Mouse (Mus musculus) MEL (cell line): ENCODE data around the gene Cdhr4. TPM values are rescaled to one million over a fixed set of nuclear protein-coding genes. Genes with fewer than 3 reads are reported as not detected.

Experiments used
- DNase-seq: peaks from one replicate; pipeline ENCODE4 v3.0.0; 2011; ENCODE audit warnings: low read depth, low spot score
- H3K27ac ChIP-seq: 2 replicates; pipeline ENCODE4 v1.5.1; 2012; ENCODE audit warnings: low read depth, mild to moderate bottlenecking, control low read depth, low read length, moderate library complexity; ENCODE audit not compliant: control insufficient read depth
- H3K27me3 ChIP-seq, 2 experiments: fragments of 150-350 bp in 1 of 2; sonication (generic) in 1 of 2; 2 replicates each; pipeline ENCODE4 v1.6.1; 2012; ENCODE audit warnings: low read length in 2 of 2, mild to moderate bottlenecking in 2 of 2, improper control_type of control experiment in 1 of 2, moderate library complexity in 1 of 2; ENCODE audit not compliant: insufficient read depth in 2 of 2, control insufficient read depth in 1 of 2
- H3K36me3 ChIP-seq, 2 experiments: 2 replicates each; pipeline ENCODE4 v1.6.1; 2012 to 2014; ENCODE audit warnings: low read length in 2 of 2, improper control_type of control experiment in 1 of 2, inconsistent platforms in 1 of 2, mild to moderate bottlenecking in 1 of 2; ENCODE audit not compliant: insufficient read depth in 2 of 2, control insufficient read depth in 1 of 2
- H3K4me1 ChIP-seq, 2 experiments: fragments of 150-350 bp in 1 of 2; sonication (generic) in 1 of 2; 2 replicates each; pipeline ENCODE4 v1.6.1; 2012; ENCODE audit warnings: low read length in 2 of 2, improper control_type of control experiment in 1 of 2, mild to moderate bottlenecking in 1 of 2; ENCODE audit not compliant: insufficient read depth in 2 of 2, control insufficient read depth in 1 of 2
- H3K4me3 ChIP-seq, 2 experiments: fragments of 150-350 bp in 1 of 2; sonication (generic) in 1 of 2; 2 replicates each; pipeline ENCODE4 v1.5.1; 2012; ENCODE audit warnings: low read depth in 2 of 2, low read length in 2 of 2, mild to moderate bottlenecking in 2 of 2, moderate library complexity in 2 of 2, control low read depth in 1 of 2, improper control_type of control experiment in 1 of 2; ENCODE audit not compliant: control insufficient read depth in 1 of 2, insufficient read depth in 1 of 2
- H3K79me2 ChIP-seq: 2 replicates; pipeline ENCODE4 v1.6.1; 2012; ENCODE audit warnings: mild to moderate bottlenecking, low read length, moderate library complexity; ENCODE audit not compliant: control insufficient read depth, poor library complexity, insufficient read depth
- H3K9ac ChIP-seq: 2 replicates; pipeline ENCODE4 v1.6.1; 2012; ENCODE audit warnings: low read depth, mild to moderate bottlenecking, control low read depth, low read length, moderate library complexity; ENCODE audit not compliant: control insufficient read depth, poor library complexity, severe bottlenecking
- H3K9me3 ChIP-seq: fragments of 150-350 bp; sonication (generic); replicated peaks from 2 replicates; pipeline ENCODE4 v1.6.1; 2012; ENCODE audit warnings: mild to moderate bottlenecking, low read length, improper control_type of control experiment, moderate library complexity; ENCODE audit not compliant: insufficient read depth
- CHD1 ChIP-seq: IDR thresholded peaks from 2 replicates; pipeline ENCODE4 v1.6.1; 2012; ENCODE audit warnings: low read depth, mild to moderate bottlenecking, inconsistent platforms, low read length, improper control_type of control experiment
- CHD2 ChIP-seq: IDR thresholded peaks from 2 replicates; pipeline ENCODE4 v1.6.1; 2011; ENCODE audit warnings: low read length, improper control_type of control experiment
- CTCF ChIP-seq, 3 experiments: IDR thresholded peaks in 2 of 3; conservative IDR thresholded peaks in 1 of 3; 2 replicates each; pipeline ENCODE4 v1.5.1; 2011 to 2012; ENCODE audit warnings: low read length in 3 of 3, low read depth in 2 of 3, mild to moderate bottlenecking in 2 of 3, improper control_type of control experiment in 1 of 3, inconsistent platforms in 1 of 3, mixed read lengths in 1 of 3, moderate library complexity in 1 of 3; ENCODE audit not compliant: control insufficient read depth in 1 of 3, insufficient read depth in 1 of 3, poor library complexity in 1 of 3, severe bottlenecking in 1 of 3
- E2F4 ChIP-seq: IDR thresholded peaks from 2 replicates; pipeline ENCODE4 v1.6.1; 2011; ENCODE audit warnings: low read depth, low read length, improper control_type of control experiment, borderline replicate concordance
- ELF1 ChIP-seq: IDR thresholded peaks from 2 replicates; pipeline ENCODE4 v1.6.1; 2014; ENCODE audit warnings: low read depth, mild to moderate bottlenecking, inconsistent platforms, low read length, improper control_type of control experiment, moderate library complexity
- EP300 ChIP-seq, 2 experiments: IDR thresholded peaks; 2 replicates each; pipeline ENCODE4 v1.6.1; 2011; ENCODE audit warnings: improper control_type of control experiment in 2 of 2, low read length in 2 of 2, low read depth in 1 of 2, mild to moderate bottlenecking in 1 of 2
- ETS1 ChIP-seq: IDR thresholded peaks from 2 replicates; pipeline ENCODE4 v1.6.1; 2012; ENCODE audit warnings: low read depth, mild to moderate bottlenecking, inconsistent platforms, low read length, improper control_type of control experiment, moderate library complexity
- GABPA ChIP-seq: IDR thresholded peaks from 2 replicates; pipeline ENCODE4 v1.6.1; 2012; ENCODE audit warnings: low read depth, mild to moderate bottlenecking, inconsistent platforms, low read length, improper control_type of control experiment, moderate library complexity
- GATA1 ChIP-seq: IDR thresholded peaks from 2 replicates; pipeline ENCODE4 v1.6.1; 2011; ENCODE audit warnings: low read depth, low read length, improper control_type of control experiment
- HCFC1 ChIP-seq: IDR thresholded peaks from 2 replicates; pipeline ENCODE4 v1.6.1; 2012; ENCODE audit warnings: low read depth, mild to moderate bottlenecking, inconsistent platforms, low read length, improper control_type of control experiment, moderate library complexity
- JUND ChIP-seq: IDR thresholded peaks from 2 replicates; pipeline ENCODE4 v1.6.1; 2011; ENCODE audit warnings: low read depth, mild to moderate bottlenecking, improper control_type of control experiment, low read length
- KAT2A ChIP-seq: conservative IDR thresholded peaks from 2 replicates; pipeline ENCODE4 v1.6.1; 2012; ENCODE audit warnings: low read depth, low read length, improper control_type of control experiment, inconsistent platforms
- MAFK ChIP-seq: IDR thresholded peaks from 2 replicates; pipeline ENCODE4 v1.6.1; 2011; ENCODE audit warnings: low read depth, mild to moderate bottlenecking, low read length, improper control_type of control experiment, borderline replicate concordance
- MEF2A ChIP-seq: IDR thresholded peaks from 2 replicates; pipeline ENCODE4 v1.6.1; 2014; ENCODE audit warnings: low read depth, mild to moderate bottlenecking, inconsistent platforms, low read length, improper control_type of control experiment; ENCODE audit not compliant: poor library complexity, insufficient replicate concordance, severe bottlenecking; ENCODE audit errors: extremely low read depth
- MXI1 ChIP-seq: IDR thresholded peaks from 2 replicates; pipeline ENCODE4 v1.6.1; 2011; ENCODE audit warnings: mild to moderate bottlenecking, low read depth, low read length, improper control_type of control experiment
- MYB ChIP-seq: IDR thresholded peaks from 2 replicates; pipeline ENCODE4 v1.6.1; 2011; ENCODE audit warnings: mild to moderate bottlenecking, low read depth, low read length, improper control_type of control experiment
- MYC ChIP-seq: IDR thresholded peaks from 2 replicates; pipeline ENCODE4 v1.6.1; 2011; ENCODE audit warnings: low read depth, mild to moderate bottlenecking, low read length, improper control_type of control experiment, moderate library complexity
- NELFE ChIP-seq: IDR thresholded peaks from 2 replicates; pipeline ENCODE4 v1.6.1; 2011; ENCODE audit warnings: low read depth, low read length, improper control_type of control experiment
- POLR2A ChIP-seq, 2 experiments: IDR thresholded peaks; 2 replicates each; pipeline ENCODE4 v1.6.1; 2011 to 2012; ENCODE audit warnings: low read length in 2 of 2, mild to moderate bottlenecking in 2 of 2, control low read depth in 1 of 2, improper control_type of control experiment in 1 of 2, low read depth in 1 of 2, moderate library complexity in 1 of 2; ENCODE audit not compliant: control insufficient read depth in 1 of 2, insufficient read depth in 1 of 2, poor library complexity in 1 of 2
- POLR2AphosphoS2 ChIP-seq: IDR thresholded peaks from 2 replicates; pipeline ENCODE4 v1.6.1; 2011; ENCODE audit warnings: low read length, improper control_type of control experiment
- POLR2AphosphoS5 ChIP-seq: IDR thresholded peaks from 2 replicates; pipeline ENCODE4 v1.6.1; 2012; ENCODE audit warnings: low read depth, borderline replicate concordance, mild to moderate bottlenecking, inconsistent platforms, low read length, moderate library complexity, mixed read lengths
- RAD21 ChIP-seq: IDR thresholded peaks from 2 replicates; pipeline ENCODE4 v1.6.1; 2011; ENCODE audit warnings: mild to moderate bottlenecking, low read depth, low read length, improper control_type of control experiment
- RCOR1 ChIP-seq: IDR thresholded peaks from 2 replicates; pipeline ENCODE4 v1.6.1; 2012; ENCODE audit warnings: low read depth, mild to moderate bottlenecking, inconsistent platforms, low read length, improper control_type of control experiment
- SIN3A ChIP-seq: IDR thresholded peaks from 2 replicates; pipeline ENCODE4 v1.6.1; 2012; ENCODE audit warnings: low read length, improper control_type of control experiment, inconsistent platforms
- SMC3 ChIP-seq: IDR thresholded peaks from 2 replicates; pipeline ENCODE4 v1.6.1; 2011; ENCODE audit warnings: low read depth, low read length, improper control_type of control experiment
- TAL1 ChIP-seq: IDR thresholded peaks from 2 replicates; pipeline ENCODE4 v1.6.1; 2012; ENCODE audit warnings: mild to moderate bottlenecking, inconsistent platforms, low read length, moderate library complexity, mixed read lengths
- TCF12 ChIP-seq: IDR thresholded peaks from 2 replicates; pipeline ENCODE4 v1.6.1; 2014; ENCODE audit warnings: low read depth, mild to moderate bottlenecking, inconsistent platforms, low read length, improper control_type of control experiment, moderate library complexity
- USF1 ChIP-seq: IDR thresholded peaks from 2 replicates; pipeline ENCODE4 v1.6.1; 2014; ENCODE audit warnings: low read depth, mild to moderate bottlenecking, inconsistent platforms, low read length, improper control_type of control experiment, moderate library complexity
- USF2 ChIP-seq, 2 experiments: IDR thresholded peaks; 2 replicates each; pipeline ENCODE4 v1.6.1; 2011 to 2012; ENCODE audit warnings: improper control_type of control experiment in 2 of 2, low read length in 2 of 2, borderline replicate concordance in 1 of 2, inconsistent platforms in 1 of 2, low read depth in 1 of 2, mild to moderate bottlenecking in 1 of 2; ENCODE audit not compliant: insufficient read depth in 1 of 2
- ZC3H11A ChIP-seq: IDR thresholded peaks from 2 replicates; pipeline ENCODE4 v1.6.1; 2012; ENCODE audit warnings: low read depth, mild to moderate bottlenecking, inconsistent platforms, low read length, improper control_type of control experiment
- ZKSCAN1 ChIP-seq: IDR thresholded peaks from 2 replicates; pipeline ENCODE4 v1.6.1; 2012; ENCODE audit warnings: low read depth, mild to moderate bottlenecking, inconsistent platforms, low read length, improper control_type of control experiment, moderate library complexity
- ZMIZ1 ChIP-seq: IDR thresholded peaks from 2 replicates; pipeline ENCODE4 v1.6.1; 2012; ENCODE audit warnings: low read depth, mild to moderate bottlenecking, inconsistent platforms, low read length, improper control_type of control experiment, moderate library complexity
- ZNF384 ChIP-seq: IDR thresholded peaks from 2 replicates; pipeline ENCODE4 v1.6.1; 2012; ENCODE audit warnings: low read depth, mild to moderate bottlenecking, inconsistent platforms, low read length, improper control_type of control experiment
- polyA plus RNA-seq, 2 experiments: library from polyadenylated mRNA; stranded (reverse) in 1 of 2; unstranded in 1 of 2; fragments of >175 nt in 1 of 2; fragments of >200 nt in 1 of 2; gene quantifications; 2 replicates each; pipeline versions ENCODE4 v1.2.1 to v1.2.4; 2012; ENCODE audit warnings: low replicate concordance in 2 of 2, low read depth in 1 of 2; ENCODE audit not compliant: insufficient read length in 2 of 2, insufficient read depth in 1 of 2, missing spikeins in 1 of 2
- total RNA-seq: library from RNA; depleted of rRNA; stranded (reverse); fragments of 300-350 nt; gene quantifications from 2 replicates; pipeline ENCODE4 v1.2.3, GENCODE M21; 2012

The Cdhr4 gene
- total and polyA plus RNA-seq, 3 experiments = 1.5 to 4.4 TPM; not detected in 1

DNA sequence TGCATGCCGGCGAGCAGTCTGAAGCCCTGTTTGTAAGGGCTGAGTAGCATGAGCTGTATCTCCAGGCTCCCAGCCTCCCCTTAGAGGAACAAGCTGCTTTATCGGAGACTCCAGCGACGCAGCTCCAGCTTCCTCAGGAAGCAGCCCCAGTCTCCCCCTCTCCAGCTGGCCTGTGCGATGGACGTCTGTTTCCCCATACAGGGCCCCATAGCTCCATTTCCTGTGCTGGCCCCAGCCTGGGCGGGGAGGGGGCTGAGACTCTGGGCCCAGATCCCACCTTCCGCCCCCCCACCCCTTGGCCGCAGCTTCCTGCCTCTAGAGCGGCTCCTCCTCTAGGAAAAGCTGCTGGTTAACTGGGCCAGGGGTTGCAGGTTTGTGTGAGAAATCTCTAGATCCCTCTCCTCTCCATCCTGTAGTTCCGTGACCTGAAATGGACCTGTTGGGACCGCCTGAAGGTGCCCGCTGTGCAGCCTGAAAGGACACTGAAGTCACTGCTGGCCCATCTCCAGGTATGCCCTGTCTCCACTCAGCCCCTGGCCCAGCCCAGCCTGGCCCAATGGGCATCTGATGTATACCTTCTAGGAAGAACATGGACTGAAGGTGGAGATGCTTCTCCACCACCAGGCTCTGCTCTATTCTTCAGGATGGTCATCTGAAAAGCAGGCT, 9.5 kb upstream of the Cdhr4 start, which contains the start of gene Gm20661 (continued):
- peak; percentile 70 for TF ChIP-seq HCFC1
- TF ChIP-seq POLR2A (IDR thresholded peaks at IDR 0.05; ENCODE audit: control insufficient read depth in 1 of 2, insufficient read depth in 1 of 2, low read depth in 1 of 2, low read length in 2 of 2, poor library complexity in 1 of 2) = peak in 1 of 2 experiments; percentile 61; a peak in 1 of 4 replicates
- no peak for TF ChIP-seq CHD1
- TF ChIP-seq ETS1 = peak; percentile 99
- peak; percentile 46 for TF ChIP-seq CHD2
- peak; percentile 96 for TF ChIP-seq GATA1
- peak; percentile 91 for TF ChIP-seq ZMIZ1
- TF ChIP-seq JUND = peak; percentile 65; the same call in 1 of the 2 replicates
- TF ChIP-seq USF1 = no peak

GRCm38 (mm10) chr9:107983421-107983890, 8.8 kb upstream of the Cdhr4 start:
- H3K27me3 ChIP-seq = no peaks in the 10 kb centered on the region
- peak; percentile 82 for DNase-seq
- no peaks in the 10 kb centered on the region for H3K9me3 ChIP-seq
- peaks cover 33 to 50% of the 10 kb centered on the region in 2 experiments for H3K4me1 ChIP-seq
- peaks cover 33% of the 10 kb centered on the region for H3K79me2 ChIP-seq
- peak overlapping the region; percentile 94 for H3K27ac ChIP-seq
- peaks cover 4 to 46% of the 10 kb centered on the region in 2 experiments for H3K36me3 ChIP-seq
- peak overlapping the region; percentile 72 to 91 for H3K4me3 ChIP-seq
- H3K9ac ChIP-seq = peak overlapping the region; percentile 88
- TF ChIP-seq GABPA (no peak), CHD2 (no peak), E2F4 (no peak), MXI1 (peak; percentile 17; the same call in 1 of the 2 replicates), SMC3 (no peak), ZNF384 (no peak), HCFC1 (no peak), TAL1 (peak; percentile 21), MEF2A (peak; percentile 34; the same call in 1 of the 2 replicates), TCF12 (no peak), ZC3H11A (no peak), SIN3A (no peak), USF2 (IDR thresholded peaks at IDR 0.05; ENCODE audit: borderline replicate concordance in 1 of 2, insufficient read depth in 1 of 2, low read depth in 1 of 2, low read length in 2 of 2) (no peak), RCOR1 (no peak), ETS1 (peak; percentile 58; the same call in 1 of the 2 replicates), ELF1 (no peak), NELFE (peak; percentile 33; the same call in 1 of the 2 replicates), MYB (no peak), USF1 (peak; percentile 82), KAT2A (no peak), EP300 (IDR thresholded peaks at IDR 0.05; ENCODE audit: low read depth in 1 of 2, low read length in 2 of 2) (peak in 1 of 2 experiments; percentile 39; a peak in 2 of 4 replicates), MYC (no peak), CHD1 (no peak; the same call in 1 of the 2 replicates), POLR2AphosphoS5 (no peak), RAD21 (no peak), CTCF (IDR thresholded peaks at IDR 0.05 in 2 of 3, conservative IDR thresholded peaks at IDR 0.05 in 1 of 3; ENCODE audit: control insufficient read depth in 1 of 3, insufficient read depth in 1 of 3, low read depth in 2 of 3, low read length in 3 of 3, poor library complexity in 1 of 3, severe bottlenecking in 1 of 3) (no peak), ZKSCAN1 (no peak), MAFK (no peak), POLR2AphosphoS2 (no peak)
